ENCODE assay signal across 12 mouse cellular contexts in genomic region chr7:133133552-133133951, GRCm38 (mm10). TPM values are rescaled to one million over a fixed set of nuclear protein-coding genes. Genes with fewer than 3 reads are reported as not detected.
A peak's percentile ranks its signal among the peaks of the same experiment; 100 is the strongest.
DNase-seq lines count a peak whose midpoint lies in the region; ATAC-seq and TF ChIP-seq lines count a peak whose summit lies in the region.
"Had no signal": no experiment of that assay in that cellular context is flagged by ENCODE, and none has a peak within 500 bp of the region (broad histone marks: within the 10 kb centered on the region; RNA-seq: fewer than 3 reads in every experiment).

No protein-coding gene starts in this region.

- WGBS in kidney, adult 2 months, result 84% methylated on average over 5 of the region's 5 CpGs
- 78% methylated on average over 5 of the region's 5 CpGs for WGBS in kidney, embryonic 14.5 days
- 82% methylated on average over 5 of the region's 5 CpGs for WGBS in bone marrow, adult 2 months
- WGBS in hindbrain, embryonic 11.5 days, result 77% methylated on average over 5 of the region's 5 CpGs

- H3K27ac ChIP-seq in kidney, adult 2 months (ENCODE audit: insufficient read depth, low read depth, low read length), result no peak overlapping the region
- H3K27ac ChIP-seq in kidney, embryonic 14.5 days (ENCODE audit: low read depth, low read length), result no peak overlapping the region
- no peak overlapping the region for H3K27ac ChIP-seq in bone marrow, adult 2 months (ENCODE audit: control insufficient read depth, insufficient read depth, low read depth, low read length, poor library complexity)
- H3K27ac ChIP-seq in hindbrain, embryonic 11.5 days (ENCODE audit: low read depth, low read length), result no peak overlapping the region
- H3K27ac ChIP-seq: midbrain, embryonic 12.5 days; neural tube, embryonic 15.5 days had no signal

- no peak overlapping the region for H3K4me2 ChIP-seq in kidney, embryonic 14.5 days (replicated peaks; ENCODE audit: low read depth, low read length)
- no peak overlapping the region for H3K4me2 ChIP-seq in hindbrain, embryonic 11.5 days (replicated peaks; ENCODE audit: low read depth, low read length)
- H3K4me2 ChIP-seq: midbrain, embryonic 12.5 days; neural tube, embryonic 15.5 days had no signal

- no peak overlapping the region for H3K4me3 ChIP-seq in kidney, adult 2 months (ENCODE audit: insufficient read depth, low read depth, low read length)
- H3K4me3 ChIP-seq in kidney, embryonic 14.5 days (ENCODE audit: low read length), result no peak overlapping the region
- no peak overlapping the region for H3K4me3 ChIP-seq in bone marrow, adult 2 months (replicated peaks; ENCODE audit: control insufficient read depth, low read depth, low read length)
- no peak overlapping the region for H3K4me3 ChIP-seq in hindbrain, embryonic 11.5 days (ENCODE audit: low read depth, low read length)
- H3K4me3 ChIP-seq: midbrain, embryonic 12.5 days; neural tube, embryonic 15.5 days had no signal

- no peak for TF ChIP-seq POLR2A in kidney, adult 2 months (IDR thresholded peaks at IDR 0.05; ENCODE audit: low read depth, low read length)
- TF ChIP-seq POLR2A in bone marrow, adult 2 months (IDR thresholded peaks at IDR 0.05; ENCODE audit: borderline replicate concordance, control insufficient read depth, low read depth, low read length), result no peak

- no peak for ATAC-seq in CD4-positive, CD25-positive, alpha-beta regulatory T cell, adult 4 months
- ATAC-seq in kidney, embryonic 14.5 days (ENCODE audit: low FRiP score, low TSS enrichment), result no peak
- ATAC-seq in hindbrain, embryonic 11.5 days (ENCODE audit: low FRiP score), result no peak

- no peaks in the 10 kb centered on the region for H3K36me3 ChIP-seq in kidney, adult 2 months (ENCODE audit: control insufficient read depth, insufficient read depth, low read length)
- H3K36me3 ChIP-seq in kidney, embryonic 14.5 days (ENCODE audit: control insufficient read depth, insufficient read depth, low read length), result no peaks in the 10 kb centered on the region
- no peaks in the 10 kb centered on the region for H3K36me3 ChIP-seq in hindbrain, embryonic 11.5 days (ENCODE audit: control insufficient read depth, insufficient read depth, low read length)
- H3K36me3 ChIP-seq: midbrain, embryonic 12.5 days; neural tube, embryonic 15.5 days had no signal

- H3K9ac ChIP-seq in kidney, embryonic 14.5 days (ENCODE audit: low read depth, low read length), result no peak overlapping the region
- H3K9ac ChIP-seq in hindbrain, embryonic 11.5 days (ENCODE audit: low read depth, low read length), result no peak overlapping the region
- H3K9ac ChIP-seq: midbrain, embryonic 12.5 days; neural tube, embryonic 15.5 days had no signal

- H3K4me1 ChIP-seq in kidney, adult 2 months (ENCODE audit: control insufficient read depth, insufficient read depth, low read length), result no peaks in the 10 kb centered on the region
- no peaks in the 10 kb centered on the region for H3K4me1 ChIP-seq in kidney, embryonic 14.5 days (ENCODE audit: control insufficient read depth, insufficient read depth, low read length)
- H3K4me1 ChIP-seq in bone marrow, adult 2 months (ENCODE audit: control insufficient read depth, insufficient read depth, low read length), result no peaks in the 10 kb centered on the region
- H3K4me1 ChIP-seq in hindbrain, embryonic 11.5 days (replicated peaks; ENCODE audit: control insufficient read depth, insufficient read depth, low read length), result no peaks in the 10 kb centered on the region
- H3K4me1 ChIP-seq: midbrain, embryonic 12.5 days; neural tube, embryonic 15.5 days had no signal

- H3K27me3 ChIP-seq in kidney, adult 2 months (replicated peaks; ENCODE audit: control insufficient read depth, insufficient read depth, low read length), result no peaks in the 10 kb centered on the region
- no peaks in the 10 kb centered on the region for H3K27me3 ChIP-seq in kidney, embryonic 14.5 days (ENCODE audit: control insufficient read depth, insufficient read depth, low read length)
- H3K27me3 ChIP-seq in hindbrain, embryonic 11.5 days (ENCODE audit: control insufficient read depth, insufficient read depth, low read length), result no peaks in the 10 kb centered on the region
- H3K27me3 ChIP-seq: midbrain, embryonic 12.5 days; neural tube, embryonic 15.5 days had no signal

- TF ChIP-seq CTCF in kidney, adult 2 months (conservative IDR thresholded peaks at IDR 0.05; ENCODE audit: insufficient read depth, insufficient read length, low read depth, low read length), result peak; percentile 54
- peak; percentile 52; the same call in 1 of the 2 replicates for TF ChIP-seq CTCF in bone marrow, adult 2 months (IDR thresholded peaks at IDR 0.05; ENCODE audit: control insufficient read depth, insufficient read depth, low read length)

- peaks cover 2% of the 10 kb centered on the region; the same call in 1 of the 2 replicates for H3K9me3 ChIP-seq in kidney, embryonic 14.5 days (ENCODE audit: control insufficient read depth, low read length)
- no peaks in the 10 kb centered on the region for H3K9me3 ChIP-seq in hindbrain, embryonic 11.5 days (ENCODE audit: control insufficient read depth, low read length)
- H3K9me3 ChIP-seq: midbrain, embryonic 12.5 days; neural tube, embryonic 15.5 days had no signal

- DNase-seq in CD4-positive, CD25-positive, alpha-beta regulatory T cell, adult 2 months (ENCODE audit: low read depth, low spot score), result peak; percentile 11
- DNase-seq in kidney, adult 2 months, result no peak
- peak; percentile 19 for DNase-seq in 3T3-L1 (ENCODE audit: low read depth, low spot score)
- no peak for DNase-seq in natural killer cell, adult 2 months (ENCODE audit: low spot score in 2 of 2)
- no peak for DNase-seq in hindbrain, embryonic 11.5 days (ENCODE audit: low spot score)
- DNase-seq: cerebellum, postnatal 10 days; thymus, postnatal 25 days had no signal

RNA-seq across cellular contexts. Expression of gene Ctbp2, which starts 9.4 kb away (rescaled TPM):
- 1 to 10 TPM; 7.8 to 8.2 TPM for polyA plus RNA-seq in CD4-positive, CD25-positive, alpha-beta regulatory T cell, adult 4 months (2017; shearing (Covaris generic))
- polyA plus RNA-seq in kidney, adult 2 months (2012; rRNA removed), result 48.6 and 57.5 TPM in 2 replicates
- polyA plus RNA-seq in kidney, embryonic 14.5 days (2014; fragmentation: Nextera tagmentation; extraction: Ambion mirVana), result 132 and 157 TPM in 2 replicates
- 1.9 and 33.5 TPM in 2 replicates for polyA plus RNA-seq in bone marrow, adult 2 months (2011; ENCODE audit: insufficient read depth, insufficient read length, low replicate concordance, missing spikeins)
- 132 and 134 TPM in 2 replicates for polyA plus RNA-seq in hindbrain, embryonic 11.5 days (2014; fragmentation: Nextera tagmentation; extraction: Ambion mirVana)

RNA-seq across cellular contexts. Expression of gene Fgfr2, which starts 10.4 kb away (rescaled TPM):
- polyA plus RNA-seq in CD4-positive, CD25-positive, alpha-beta regulatory T cell, adult 4 months (2017; shearing (Covaris generic)), result not detected
- 14.8 and 15.3 TPM in 2 replicates for polyA plus RNA-seq in kidney, adult 2 months (2012; rRNA removed)
- 62.8 and 133 TPM in 2 replicates for polyA plus RNA-seq in kidney, embryonic 14.5 days (2014; fragmentation: Nextera tagmentation; extraction: Ambion mirVana)
- polyA plus RNA-seq in bone marrow, adult 2 months (2011; ENCODE audit: insufficient read depth, insufficient read length, low replicate concordance, missing spikeins), result 8.2 and 9.0 TPM in 2 replicates
- polyA plus RNA-seq in hindbrain, embryonic 11.5 days (2014; fragmentation: Nextera tagmentation; extraction: Ambion mirVana), result 71.3 and 80.6 TPM in 2 replicates

Comparison
In these comparisons a context has a peak if more than half of its experiments do, and no peak if none do; other contexts are left out.
1. DNase-seq: peak in CD4-positive, CD25-positive, alpha-beta regulatory T cell, adult 2 months (single experiment) and 3T3-L1 (single experiment); none in kidney, adult 2 months (single experiment), natural killer cell, adult 2 months (0 of 2) and hindbrain, embryonic 11.5 days (single experiment).